Mouse (Mus musculus): Measurements from ENCODE around the gene Camkk1. TPM values are rescaled to one million over a fixed set of nuclear protein-coding genes. Genes with fewer than 3 reads are reported as not detected.

Gene Camkk1
- polyA plus RNA-seq, 1 experiment from 2014 or later, result 2.7 TPM

GRCm38 (mm10) chr11:73090283-73090682, 71.5 kb downstream of the Camkk1 start, which contains the start of gene Itgae:
Gene Itgae, plus strand, starts transcription at chr11:73090583.
- DNase-seq (ENCODE audit: low spot score) (no peak), ATAC-seq (ENCODE audit: insufficient number of reproducible peaks, low FRiP score, low TSS enrichment, low read depth) (no peak)
- Histone ChIP-seq H3K9ac (ENCODE audit: low read length) (no peak within 1 kb of the TSS), H3K9me3 (ENCODE audit: control insufficient read depth, low read length) (no peaks in the 10 kb centered on the region), H3K36me3 (ENCODE audit: control insufficient read depth, insufficient read depth, low read length) (no peaks in the 10 kb centered on the region; the same call in 1 of the 2 replicates), H3K4me3 (ENCODE audit: low read depth, low read length) (no peak within 1 kb of the TSS), H3K27ac (replicated peaks; ENCODE audit: low read depth, low read length) (no peak within 1 kb of the TSS), H3K27me3 (ENCODE audit: control insufficient read depth, insufficient read depth, low read length) (no peaks in the 10 kb centered on the region), H3K4me1 (ENCODE audit: control insufficient read depth, insufficient read depth, low read length) (peaks cover 6% of the 10 kb centered on the region; the same call in 1 of the 2 replicates), H3K4me2 (ENCODE audit: low read depth, severe bottlenecking) (no peak within 1 kb of the TSS)
- 81% methylated on average over 4 of the region's 4 CpGs for WGBS

DNA sequence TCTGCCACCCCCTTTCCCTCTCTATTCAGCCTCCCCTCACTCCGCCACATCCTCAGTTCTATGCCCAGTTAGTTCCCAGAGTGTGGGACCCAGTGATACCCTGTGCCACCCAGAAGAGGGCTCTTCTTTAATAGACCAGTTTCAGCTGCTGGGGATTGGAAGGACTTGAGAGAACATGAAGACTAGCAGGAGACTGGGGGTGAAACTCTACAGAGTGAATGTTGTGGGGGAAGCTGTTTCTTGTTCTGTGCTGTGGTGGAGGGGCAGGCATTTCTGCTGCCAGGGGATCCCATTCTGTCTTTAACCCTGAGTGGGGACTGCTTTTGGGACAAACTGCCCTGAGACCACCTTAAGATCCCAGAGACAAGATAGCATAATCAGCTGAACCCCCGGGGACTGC, 72.0 kb downstream of the Camkk1 start:
- Histone ChIP-seq H3K4me3 (ENCODE audit: low read depth, low read length) (no peak overlapping the region), H3K9ac (ENCODE audit: low read length) (no peak overlapping the region), H3K36me3 (ENCODE audit: control insufficient read depth, insufficient read depth, low read length) (no peaks in the 10 kb centered on the region), H3K27me3 (ENCODE audit: control insufficient read depth, insufficient read depth, low read length) (no peaks in the 10 kb centered on the region), H3K4me2 (ENCODE audit: low read depth, severe bottlenecking) (no peak overlapping the region), H3K9me3 (ENCODE audit: control insufficient read depth, low read length) (no peaks in the 10 kb centered on the region), H3K27ac (replicated peaks; ENCODE audit: low read depth, low read length) (no peak overlapping the region), H3K4me1 (ENCODE audit: control insufficient read depth, insufficient read depth, low read length) (peaks cover 3% of the 10 kb centered on the region; the same call in 1 of the 2 replicates)
- WGBS, result 80% methylated on average over 2 of the region's 2 CpGs
- DNase-seq (ENCODE audit: low spot score) (no peak), ATAC-seq (ENCODE audit: insufficient number of reproducible peaks, low FRiP score, low TSS enrichment, low read depth) (no peak)

Other genes with a start within 250 kb of the Camkk1 start
- gene Cyb5d2, start 222.9 kb upstream of the Camkk1 start, polyA plus RNA-seq (2014; fragmentation: Nextera tagmentation; extraction: Ambion mirVana), result 3.7 and 5.1 TPM in 2 replicates
- gene Zzef1, start 222.8 kb upstream of the Camkk1 start, polyA plus RNA-seq (2014; fragmentation: Nextera tagmentation; extraction: Ambion mirVana), result 7.2 and 7.7 TPM in 2 replicates
- gene Atp2a3, start 57.8 kb upstream of the Camkk1 start, polyA plus RNA-seq (2014; fragmentation: Nextera tagmentation; extraction: Ambion mirVana), result 0.67 and 0.97 TPM in 2 replicates
- gene P2rx1, start 19.9 kb upstream of the Camkk1 start, polyA plus RNA-seq (2014; fragmentation: Nextera tagmentation; extraction: Ambion mirVana), result 1.3 and 2.0 TPM in 2 replicates
- gene Ncbp3, start 28.8 kb downstream of the Camkk1 start, polyA plus RNA-seq (2014; fragmentation: Nextera tagmentation; extraction: Ambion mirVana), result 13.8 and 14.4 TPM in 2 replicates
- gene Itgae, start 71.6 kb downstream of the Camkk1 start, polyA plus RNA-seq (2014; fragmentation: Nextera tagmentation; extraction: Ambion mirVana), result 0.51 and 0.54 TPM in 2 replicates
- gene Haspin, start 119.3 kb downstream of the Camkk1 start, polyA plus RNA-seq (2014; fragmentation: Nextera tagmentation; extraction: Ambion mirVana), result 19.5 and 19.9 TPM in 2 replicates
- 0.08 TPM in 1 of 2 replicates, not detected in the other for gene P2rx5, start 141.4 kb downstream of the Camkk1 start, polyA plus RNA-seq (2014; fragmentation: Nextera tagmentation; extraction: Ambion mirVana)
- 95.2 and 111 TPM in 2 replicates for gene Emc6, start 158.0 kb downstream of the Camkk1 start, polyA plus RNA-seq (2014; fragmentation: Nextera tagmentation; extraction: Ambion mirVana)
- 220 and 222 TPM in 2 replicates for gene Tax1bp3, start 158.1 kb downstream of the Camkk1 start, polyA plus RNA-seq (2014; fragmentation: Nextera tagmentation; extraction: Ambion mirVana)
- gene Ctns, start 180.0 kb downstream of the Camkk1 start, polyA plus RNA-seq (2014; fragmentation: Nextera tagmentation; extraction: Ambion mirVana), result 23.6 and 25.5 TPM in 2 replicates
- 0.74 and 1.0 TPM in 2 replicates for gene Shpk, start 180.5 kb downstream of the Camkk1 start, polyA plus RNA-seq (2014; fragmentation: Nextera tagmentation; extraction: Ambion mirVana)
- gene Trpv1, start 215.3 kb downstream of the Camkk1 start, polyA plus RNA-seq (2014; fragmentation: Nextera tagmentation; extraction: Ambion mirVana), result 0.09 TPM in 2 replicates
- 0.08 TPM in 1 of 2 replicates, not detected in the other for gene Trpv3, start 248.4 kb downstream of the Camkk1 start, polyA plus RNA-seq (2014; fragmentation: Nextera tagmentation; extraction: Ambion mirVana)

All from limb, embryonic 11.5 days (tissue).